Mouse (Mus musculus) C2C12 (cell line): ENCODE data around the gene Camta1.

Source experiments
- CEBPB ChIP-seq: IDR thresholded peaks from one replicate; pipeline ENCODE4 v1.6.1; 2011; ENCODE audit warnings: low read depth, mild to moderate bottlenecking, control low read depth, moderate library complexity
- CTCF ChIP-seq: IDR thresholded peaks from one replicate; pipeline ENCODE4 v1.5.1; 2011; ENCODE audit not compliant: control insufficient read depth, insufficient read depth, insufficient read length
- FOSL1 ChIP-seq: IDR thresholded peaks from one replicate; pipeline ENCODE4 v1.8.0; 2011; ENCODE audit warnings: mild to moderate bottlenecking, low read length; ENCODE audit not compliant: poor library complexity, insufficient read depth, severe bottlenecking
- MAX ChIP-seq: IDR thresholded peaks from one replicate; pipeline ENCODE4 v1.6.1; 2011; ENCODE audit warnings: mild to moderate bottlenecking, control low read depth
- MYOD1 ChIP-seq: IDR thresholded peaks from one replicate; pipeline ENCODE4 v1.6.1; 2011; ENCODE audit warnings: low read depth; ENCODE audit not compliant: control insufficient read depth, insufficient read length
- MYOG ChIP-seq: IDR thresholded peaks from one replicate; pipeline ENCODE4 v1.6.1; 2011; ENCODE audit not compliant: control insufficient read depth, insufficient read length; ENCODE audit errors: extremely low read depth
- USF1 ChIP-seq: IDR thresholded peaks from one replicate; pipeline ENCODE4 v1.6.1; 2011; ENCODE audit warnings: low read depth, mild to moderate bottlenecking, control low read depth, moderate library complexity

DNA sequence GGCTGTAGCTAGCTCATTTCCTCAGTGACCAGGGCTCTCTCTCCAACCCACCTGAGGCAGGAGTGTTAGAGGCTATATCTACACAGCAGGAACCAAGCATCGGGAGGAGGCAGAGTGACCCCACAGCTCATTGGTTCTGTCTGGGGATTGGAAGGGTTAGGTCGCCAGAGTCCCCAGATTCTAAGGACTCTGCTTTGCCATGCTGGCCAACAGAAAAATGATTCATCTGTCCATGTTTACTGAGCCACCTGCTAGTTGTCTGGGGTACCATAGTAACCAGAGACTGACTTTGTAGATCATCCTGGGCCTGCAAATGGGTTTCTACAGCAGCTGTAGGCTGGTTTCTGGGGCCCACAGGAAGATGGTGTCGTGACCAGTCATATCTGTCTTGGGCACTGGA, 292.1 kb downstream of the Camta1 start:
- no peak for TF ChIP-seq MYOD1
- TF ChIP-seq CTCF, result no peak
- TF ChIP-seq MAX, result no peak
- TF ChIP-seq CEBPB, result no peak
- no peak for TF ChIP-seq FOSL1
- no peak for TF ChIP-seq USF1
- TF ChIP-seq MYOG, result no peak
